Mouse (Mus musculus) liver, postnatal 0 days (tissue): ENCODE measurements around the gene Cryzl1. TPM values are rescaled to one million over a fixed set of nuclear protein-coding genes. Genes with fewer than 3 reads are reported as not detected.

Source experiments
- ATAC-seq: fragments of 200-750 bp; cut with Nextera tagmentation; 2 replicates; pipeline ENCODE4 v1.8.0; 2017; ENCODE audit warnings: mild to moderate bottlenecking, moderate library complexity
- DNase-seq: peaks from one replicate; pipeline ENCODE4 v3.0.0-alpha.2; 2016
- H3K27ac ChIP-seq: fragments of 300-500 bp; sonication (generic); 2 replicates; pipeline ENCODE4 v1.5.1; 2014; ENCODE audit warnings: antibody characterized with exemption, moderate library complexity, mild to moderate bottlenecking, low read depth
- H3K27me3 ChIP-seq: fragments of 300-500 bp; sonication (generic); 2 replicates; pipeline ENCODE4 v1.6.1; 2014; ENCODE audit warnings: low read length, control low read depth, mixed read lengths; ENCODE audit not compliant: insufficient read depth
- H3K36me3 ChIP-seq: fragments of 300-500 bp; sonication (generic); replicated peaks from 2 replicates; pipeline ENCODE4 v1.6.1; 2014; ENCODE audit warnings: mild to moderate bottlenecking, control low read depth, low read length, moderate library complexity, mixed read lengths; ENCODE audit not compliant: insufficient read depth
- H3K4me1 ChIP-seq: fragments of 300-500 bp; sonication (generic); 2 replicates; pipeline ENCODE4 v1.6.1; 2014; ENCODE audit warnings: antibody characterized with exemption, mild to moderate bottlenecking, control low read depth; ENCODE audit not compliant: insufficient read depth
- H3K4me2 ChIP-seq: fragments of 300-500 bp; sonication (generic); 2 replicates; pipeline ENCODE4 v1.6.1; 2014; ENCODE audit warnings: low read depth, mild to moderate bottlenecking, low read length, moderate library complexity, mixed read lengths
- H3K4me3 ChIP-seq: fragments of 300-500 bp; sonication (generic); 2 replicates; pipeline ENCODE4 v1.5.1; 2014; ENCODE audit warnings: low read depth, low read length
- H3K9ac ChIP-seq: fragments of 300-500 bp; sonication (generic); replicated peaks from 2 replicates; pipeline ENCODE4 v1.6.1; 2014; ENCODE audit warnings: mild to moderate bottlenecking, moderate library complexity
- H3K9me3 ChIP-seq: fragments of 300-500 bp; sonication (generic); 2 replicates; pipeline ENCODE4 v1.6.1; 2016; ENCODE audit warnings: mild to moderate bottlenecking, control low read depth, low read length, mixed read lengths
- CTCF ChIP-seq: sonication (generic); IDR thresholded peaks from 2 replicates; pipeline ENCODE4 v1.5.1; 2016; ENCODE audit warnings: antibody characterized with exemption, low read depth
- EP300 ChIP-seq: IDR thresholded peaks from 2 replicates; pipeline ENCODE4 v1.6.1; 2016; ENCODE audit warnings: antibody characterized with exemption, low read depth, mild to moderate bottlenecking
- WGBS: fragments of 180-500 bp; shearing (Covaris S2); extraction: QIAGEN DNeasy Blood & Tissue Kit; methylation state at CpG from one replicate; pipeline ENCODE4 v1.1.7; 2014; ENCODE audit not compliant: insufficient replicate concordance; 5-methylcytosine and 5-hydroxymethylcytosine counted together
- polyA plus RNA-seq: library from polyadenylated mRNA; unstranded; fragments of >200 nt; fragmentation: Nextera tagmentation; extraction: Ambion mirVana; gene quantifications from 2 replicates; pipeline ENCODE4 v1.2.1, GENCODE M21; 2015

The Cryzl1 gene
- polyA plus RNA-seq, 1 experiment from 2014 or later: 27.4 TPM

- H3K27ac ChIP-seq: peak overlapping the region; percentile 55
- H3K36me3 ChIP-seq: no peaks in the 10 kb centered on the region
- no peak for TF ChIP-seq CTCF
- TF ChIP-seq EP300: no peak
- no peak overlapping the region for H3K4me3 ChIP-seq
- WGBS: 49% methylated on average over 14 of the region's 14 CpGs
- ATAC-seq: no peak
- H3K27me3 ChIP-seq: no peaks in the 10 kb centered on the region
- H3K9me3 ChIP-seq: no peaks in the 10 kb centered on the region
- peak; percentile 53 for DNase-seq
- H3K4me2 ChIP-seq: no peak overlapping the region
- no peak overlapping the region for H3K9ac ChIP-seq
- H3K4me1 ChIP-seq: peaks cover 3% of the 10 kb centered on the region; the same call in 1 of the 2 replicates
Observed at GRCm38 (mm10) chr16:91746101-91746950, 17.6 kb upstream of the Cryzl1 start.

GRCm38 (mm10) chr16:91743055-91743454 lies 14.3 kb upstream of the Cryzl1 start:
- Histone ChIP-seq H3K4me1 (peaks cover 13% of the 10 kb centered on the region), H3K9ac (no peak overlapping the region), H3K4me2 (no peak overlapping the region), H3K27ac (no peak overlapping the region), H3K36me3 (no peaks in the 10 kb centered on the region), H3K4me3 (no peak overlapping the region), H3K27me3 (no peaks in the 10 kb centered on the region), H3K9me3 (no peaks in the 10 kb centered on the region)
- 60% methylated on average over 7 of the region's 7 CpGs for WGBS
- DNase-seq (no peak), ATAC-seq (peak; percentile 11; the same call in 1 of the 2 replicates)
- TF ChIP-seq EP300: no peak
- TF ChIP-seq CTCF: no peak

GRCm38 (mm10) chr16:91740918-91741255 lies 12.1 kb upstream of the Cryzl1 start:
- 67% methylated on average over 7 of the region's 7 CpGs for WGBS

GRCm38 (mm10) chr16:91740184-91740917 lies 11.6 kb upstream of the Cryzl1 start:
- no peak overlapping the region for H3K9ac ChIP-seq
- 58% methylated on average over 8 of the region's 8 CpGs for WGBS
- ATAC-seq (no peak), DNase-seq (no peak)
- no peaks in the 10 kb centered on the region for H3K36me3 ChIP-seq
- peak overlapping the region; percentile 41; the same call in 1 of the 2 replicates for H3K27ac ChIP-seq
- H3K9me3 ChIP-seq: no peaks in the 10 kb centered on the region
- H3K4me3 ChIP-seq: no peak overlapping the region
- no peaks in the 10 kb centered on the region for H3K27me3 ChIP-seq
- peaks cover 21% of the 10 kb centered on the region for H3K4me1 ChIP-seq
- H3K4me2 ChIP-seq: no peak overlapping the region
- TF ChIP-seq EP300 (no peak), CTCF (no peak)

More at GRCm38 (mm10) chr16:91740918-91741255, 12.1 kb upstream of the Cryzl1 start:
- Histone ChIP-seq H3K9me3 (no peaks in the 10 kb centered on the region), H3K4me1 (peaks cover 16% of the 10 kb centered on the region), H3K4me3 (no peak overlapping the region), H3K36me3 (no peaks in the 10 kb centered on the region), H3K9ac (no peak overlapping the region), H3K27ac (0 out of 2 replicates have a peak overlapping the region, but pooled peaks have one; percentile 41), H3K27me3 (no peaks in the 10 kb centered on the region), H3K4me2 (no peak overlapping the region)
- TF ChIP-seq CTCF (no peak), EP300 (no peak)
- DNase-seq (no peak), ATAC-seq (no peak)

GRCm38 (mm10) chr16:91738505-91738904 lies 9.7 kb upstream of the Cryzl1 start:
- Histone ChIP-seq H3K4me1 (peaks cover 30% of the 10 kb centered on the region), H3K9ac (no peak overlapping the region), H3K27ac (no peak overlapping the region), H3K27me3 (no peaks in the 10 kb centered on the region), H3K4me2 (no peak overlapping the region), H3K9me3 (no peaks in the 10 kb centered on the region), H3K4me3 (no peak overlapping the region), H3K36me3 (no peaks in the 10 kb centered on the region)
- TF ChIP-seq EP300: no peak
- TF ChIP-seq CTCF: no peak
- WGBS: 64% methylated on average over 6 of the region's 6 CpGs
- no peak for ATAC-seq
- no peak for DNase-seq
